Mouse (Mus musculus) lung, embryonic 16.5 days (tissue): ENCODE data around the gene Gm13276. TPM values are rescaled to one million over a fixed set of nuclear protein-coding genes. Genes with fewer than 3 reads are reported as not detected.
"Not testable (repeated sequence)": the region's sequence is repeated elsewhere in the genome, so short reads cannot be mapped to it uniquely, and the experiment has no call there.

Source experiments
- ATAC-seq: fragments of 200-750 bp; cut with Nextera tagmentation; 2 replicates; pipeline ENCODE4 v1.8.0; 2017; ENCODE audit warnings: low read depth, mild to moderate bottlenecking, moderate library complexity
- H3K27ac ChIP-seq: fragments of 300-500 bp; sonication (generic); 2 replicates; pipeline ENCODE4 v1.5.1; 2014; ENCODE audit warnings: mild to moderate bottlenecking, control low read depth, low read length
- H3K27me3 ChIP-seq: fragments of 300-500 bp; sonication (generic); 2 replicates; pipeline ENCODE4 v1.6.1; 2014; ENCODE audit warnings: low read depth, low read length, mixed read lengths; ENCODE audit not compliant: control insufficient read depth, insufficient read depth
- H3K36me3 ChIP-seq: fragments of 300-500 bp; sonication (generic); 2 replicates; pipeline ENCODE4 v1.6.1; 2014; ENCODE audit warnings: low read length; ENCODE audit not compliant: control insufficient read depth, insufficient read depth
- H3K4me1 ChIP-seq: fragments of 300-500 bp; sonication (generic); replicated peaks from 2 replicates; pipeline ENCODE4 v1.6.1; 2014; ENCODE audit warnings: low read length, mixed read lengths; ENCODE audit not compliant: control insufficient read depth, insufficient read depth
- H3K4me2 ChIP-seq: fragments of 300-500 bp; sonication (generic); 2 replicates; pipeline ENCODE4 v1.6.1; 2014; ENCODE audit warnings: low read depth, low read length, control low read depth
- H3K4me3 ChIP-seq: fragments of 300-500 bp; sonication (generic); 2 replicates; pipeline ENCODE4 v1.5.1; 2014; ENCODE audit warnings: mild to moderate bottlenecking, low read length, control low read depth
- H3K9ac ChIP-seq: fragments of 300-500 bp; sonication (generic); 2 replicates; pipeline ENCODE4 v1.6.1; 2014; ENCODE audit warnings: low read length, control low read depth
- H3K9me3 ChIP-seq: fragments of 300-500 bp; sonication (generic); 2 replicates; pipeline ENCODE4 v1.6.1; 2016; ENCODE audit warnings: low read length; ENCODE audit not compliant: control insufficient read depth
- WGBS: fragments of 180-500 bp; shearing (Covaris S2); extraction: QIAGEN DNeasy Blood & Tissue Kit; methylation state at CpG from one replicate; pipeline ENCODE4 v1.1.7; 2014; 5-methylcytosine and 5-hydroxymethylcytosine counted together
- polyA plus RNA-seq: library from polyadenylated mRNA; unstranded; fragments of >200 nt; fragmentation: Nextera tagmentation; extraction: Ambion mirVana; gene quantifications from 2 replicates; pipeline ENCODE4 v1.2.1, GENCODE M21; 2015

Gm13276 gene
- 0.36 and 1.2 TPM in 2 replicates for polyA plus RNA-seq

DNA sequence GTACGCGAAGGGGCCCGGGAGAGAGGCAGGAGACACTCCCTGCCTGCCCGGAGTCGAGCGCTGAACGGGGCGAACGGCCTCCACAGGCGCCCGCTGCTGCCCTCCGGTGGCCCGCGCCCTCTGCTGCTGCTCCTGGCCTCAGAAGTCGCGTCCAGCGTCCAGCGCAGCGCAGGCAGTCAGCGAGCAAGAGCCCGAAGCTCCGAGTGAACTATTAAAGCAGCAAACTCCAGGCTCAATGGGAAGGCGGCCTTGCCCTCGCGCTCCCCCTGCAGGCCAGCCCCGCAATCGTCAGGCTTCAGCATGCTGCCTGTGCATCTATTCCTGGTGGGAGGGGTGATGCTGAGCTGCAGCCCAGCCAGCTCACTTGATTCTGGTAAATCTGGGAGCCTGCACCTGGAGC lies at the start of gene Gm13276:
Gm13276 (plus strand) TSS at position 301 of the 400 bp plus-strand sequence.
- not testable (repeated sequence) for H3K4me2 ChIP-seq, H3K27ac ChIP-seq, ATAC-seq, H3K4me3 ChIP-seq, H3K9me3 ChIP-seq, H3K27me3 ChIP-seq, H3K4me1 ChIP-seq, H3K36me3 ChIP-seq, H3K9ac ChIP-seq
- WGBS = no CpG with 5 or more reads among the region's 27 CpGs

DNA sequence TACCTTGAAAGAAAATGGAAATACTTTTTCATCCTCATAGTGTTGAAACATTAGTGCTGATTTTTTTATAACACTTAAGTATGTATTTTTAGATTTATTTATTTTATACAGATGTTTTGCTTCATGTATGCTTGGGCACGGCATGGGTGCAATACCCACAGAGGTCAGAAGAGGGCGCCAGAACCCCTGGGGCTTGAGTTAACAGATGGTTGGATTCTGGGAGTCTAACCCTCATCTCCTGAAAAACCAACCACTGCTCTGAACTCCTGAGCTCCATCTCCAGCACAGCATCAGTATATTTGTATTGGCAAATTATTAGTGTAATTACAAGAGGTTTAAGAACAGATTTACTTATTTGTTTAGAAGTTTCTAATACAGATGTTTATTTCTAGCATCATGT lies 47.0 kb upstream of the Gm13276 start:
- Histone ChIP-seq H3K4me1 (0 out of 2 replicates have a peak, but pooled peaks cover 5% of the 10 kb centered on the region), H3K4me3 (no peak overlapping the region), H3K36me3 (no peaks in the 10 kb centered on the region), H3K9ac (no peak overlapping the region), H3K27ac (no peak overlapping the region), H3K9me3 (no peaks in the 10 kb centered on the region), H3K4me2 (no peak overlapping the region), H3K27me3 (no peaks in the 10 kb centered on the region)
- ATAC-seq = peak; percentile 57; the same call in 1 of the 2 replicates
- 4% methylated on average over 2 of the region's 2 CpGs for WGBS

DNA sequence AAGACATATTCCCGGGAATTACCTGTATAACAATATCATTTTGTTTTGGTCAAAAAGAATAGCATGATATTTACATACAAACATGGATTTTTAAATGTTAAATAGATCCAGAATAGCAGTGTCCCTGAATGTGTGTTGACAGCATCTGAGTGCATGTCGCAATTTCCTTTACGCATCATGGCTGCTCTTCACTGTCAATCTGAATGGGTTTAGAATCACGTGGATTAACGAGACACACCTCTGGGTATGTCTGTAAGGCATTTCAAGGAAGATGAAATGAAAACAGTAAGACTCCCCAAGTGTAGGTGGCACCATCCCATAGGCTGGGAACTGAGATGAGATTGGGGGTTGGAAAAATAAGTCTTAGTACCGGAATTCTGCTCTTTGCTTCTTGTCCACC lies 46.5 kb upstream of the Gm13276 start:
- no peak for ATAC-seq
- no peak overlapping the region for H3K27ac ChIP-seq
- 81% methylated on average over 6 of the region's 6 CpGs for WGBS

DNA sequence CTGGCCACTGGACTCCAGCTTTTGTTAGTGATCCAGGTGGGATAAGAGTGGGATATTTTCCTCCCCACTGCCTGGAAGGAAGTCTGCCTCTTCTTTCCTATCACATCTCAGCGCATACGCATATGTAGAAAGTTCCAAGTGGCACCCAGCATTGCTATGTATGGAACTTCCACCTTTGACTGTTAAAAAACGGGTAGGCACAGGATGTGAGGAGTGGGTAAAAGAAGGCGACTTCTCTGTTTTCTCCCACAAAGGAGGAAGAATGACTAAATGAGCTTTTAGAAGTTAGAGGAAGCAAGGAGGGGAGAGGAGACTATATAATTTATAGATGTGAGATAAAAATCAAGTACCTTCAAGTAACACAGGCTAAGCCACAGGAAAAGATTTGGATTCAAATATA lies 44.1 kb upstream of the Gm13276 start:
- WGBS = 87% methylated on average over 4 of the region's 4 CpGs
- H3K4me1 ChIP-seq = 0 out of 2 replicates have a peak, but pooled peaks cover 5% of the 10 kb centered on the region
- H3K4me3 ChIP-seq = no peak overlapping the region
- no peak overlapping the region for H3K9ac ChIP-seq
- no peaks in the 10 kb centered on the region for H3K36me3 ChIP-seq
- no peak overlapping the region for H3K4me2 ChIP-seq
- H3K27me3 ChIP-seq = no peaks in the 10 kb centered on the region
- no peak for ATAC-seq
- no peaks in the 10 kb centered on the region for H3K9me3 ChIP-seq
- H3K27ac ChIP-seq = no peak overlapping the region

More for the DNA sequence above, 46.5 kb upstream of the Gm13276 start:
- H3K4me1 ChIP-seq = 0 out of 2 replicates have a peak, but pooled peaks cover 5% of the 10 kb centered on the region
- no peaks in the 10 kb centered on the region for H3K9me3 ChIP-seq
- no peak overlapping the region for H3K9ac ChIP-seq
- no peak overlapping the region for H3K4me3 ChIP-seq
- H3K27me3 ChIP-seq = no peaks in the 10 kb centered on the region
- no peaks in the 10 kb centered on the region for H3K36me3 ChIP-seq
- H3K4me2 ChIP-seq = no peak overlapping the region

DNA sequence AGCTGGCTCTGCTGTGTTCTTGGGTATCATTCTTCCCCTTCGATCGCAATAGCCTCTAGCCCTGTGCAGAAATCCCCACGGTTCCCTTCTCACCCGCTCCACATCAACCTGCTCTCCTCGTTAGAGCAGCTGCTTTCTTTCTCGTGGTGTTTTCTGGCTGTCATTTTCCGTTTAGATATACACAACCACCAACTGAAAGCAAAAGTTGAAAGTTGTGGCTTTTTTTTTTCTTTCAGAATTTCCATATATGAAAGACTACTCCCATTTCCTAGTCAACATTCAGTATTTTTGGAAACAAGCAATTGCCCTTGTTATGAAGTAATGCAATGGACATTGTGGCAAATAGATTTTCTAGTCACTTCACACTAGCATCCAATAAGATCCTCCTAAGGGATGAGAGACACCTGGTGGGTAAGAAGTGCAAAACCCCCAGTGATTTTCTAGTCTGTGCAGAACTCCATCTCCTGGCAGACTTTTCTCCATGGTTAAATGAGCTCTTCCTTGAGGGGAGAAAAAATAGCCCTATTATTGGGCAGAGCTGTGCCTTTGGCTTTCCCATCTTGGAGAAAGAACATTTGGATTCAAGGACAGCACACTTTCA lies 42.6 kb upstream of the Gm13276 start:
- H3K9ac ChIP-seq = no peak overlapping the region
- H3K4me1 ChIP-seq = 0 out of 2 replicates have a peak, but pooled peaks cover 5% of the 10 kb centered on the region
- H3K27me3 ChIP-seq = no peaks in the 10 kb centered on the region
- H3K9me3 ChIP-seq = no peaks in the 10 kb centered on the region
- no peak overlapping the region for H3K4me3 ChIP-seq
- H3K36me3 ChIP-seq = no peaks in the 10 kb centered on the region
- WGBS = 54% methylated on average over 7 of the region's 7 CpGs
- 0 out of 2 replicates have a peak, but pooled peaks have one; percentile 38 for ATAC-seq
- H3K4me2 ChIP-seq = no peak overlapping the region
- peak overlapping the region; percentile 7; the same call in 1 of the 2 replicates for H3K27ac ChIP-seq

DNA sequence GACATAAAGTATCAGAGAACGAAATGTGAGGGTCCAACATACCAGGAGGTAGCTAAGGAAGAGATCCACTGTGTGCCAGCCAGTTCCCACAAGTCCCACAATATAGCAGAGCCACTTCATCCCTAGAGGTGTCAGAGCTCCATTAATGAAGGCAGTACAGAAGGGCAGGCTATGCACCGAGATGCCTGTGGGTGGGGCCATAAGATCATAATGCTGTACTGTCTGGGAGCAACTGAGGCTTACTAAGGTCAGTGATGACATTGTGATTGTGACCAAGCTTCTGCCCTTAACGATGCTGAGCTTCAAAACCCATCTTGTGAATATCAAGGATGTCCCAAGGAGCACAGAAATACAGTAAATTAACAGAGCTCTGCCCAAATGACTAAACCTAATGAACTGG lies 41.3 kb upstream of the Gm13276 start:
- no peaks in the 10 kb centered on the region for H3K36me3 ChIP-seq
- H3K9ac ChIP-seq = no peak overlapping the region
- no peaks in the 10 kb centered on the region for H3K9me3 ChIP-seq
- no peak for ATAC-seq
- H3K27me3 ChIP-seq = no peaks in the 10 kb centered on the region
- H3K4me2 ChIP-seq = no peak overlapping the region
- WGBS = 62% methylated on average over 3 of the region's 3 CpGs
- no peak overlapping the region for H3K4me3 ChIP-seq
- H3K27ac ChIP-seq = no peak overlapping the region
- 0 out of 2 replicates have a peak, but pooled peaks cover 5% of the 10 kb centered on the region for H3K4me1 ChIP-seq

DNA sequence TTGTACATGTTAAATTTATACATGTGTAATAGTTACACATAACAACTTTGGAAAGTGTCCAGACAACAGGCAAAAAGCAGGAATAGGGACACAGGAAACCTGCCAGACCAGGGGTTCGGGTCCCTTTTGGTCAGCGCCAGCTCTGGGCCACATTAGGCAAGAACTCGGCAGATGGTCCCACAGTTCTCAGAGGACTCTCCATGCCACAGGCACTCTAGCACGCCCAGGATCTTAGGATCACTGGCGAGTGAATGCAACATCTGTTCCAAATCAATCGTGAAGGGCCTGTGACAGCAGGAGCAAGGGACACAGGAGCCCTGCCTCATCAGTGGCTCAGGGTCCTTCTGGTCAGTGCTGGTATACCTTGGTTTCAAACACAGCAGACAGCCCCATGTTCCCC lies 35.6 kb upstream of the Gm13276 start:
- 61% methylated on average over 6 of the region's 6 CpGs for WGBS
- ATAC-seq = no peak
- no peak overlapping the region for H3K4me2 ChIP-seq
- no peaks in the 10 kb centered on the region for H3K4me1 ChIP-seq
- no peak overlapping the region for H3K9ac ChIP-seq
- no peaks in the 10 kb centered on the region for H3K36me3 ChIP-seq
- no peaks in the 10 kb centered on the region for H3K9me3 ChIP-seq
- H3K4me3 ChIP-seq = no peak overlapping the region
- H3K27me3 ChIP-seq = no peaks in the 10 kb centered on the region
- H3K27ac ChIP-seq = no peak overlapping the region

DNA sequence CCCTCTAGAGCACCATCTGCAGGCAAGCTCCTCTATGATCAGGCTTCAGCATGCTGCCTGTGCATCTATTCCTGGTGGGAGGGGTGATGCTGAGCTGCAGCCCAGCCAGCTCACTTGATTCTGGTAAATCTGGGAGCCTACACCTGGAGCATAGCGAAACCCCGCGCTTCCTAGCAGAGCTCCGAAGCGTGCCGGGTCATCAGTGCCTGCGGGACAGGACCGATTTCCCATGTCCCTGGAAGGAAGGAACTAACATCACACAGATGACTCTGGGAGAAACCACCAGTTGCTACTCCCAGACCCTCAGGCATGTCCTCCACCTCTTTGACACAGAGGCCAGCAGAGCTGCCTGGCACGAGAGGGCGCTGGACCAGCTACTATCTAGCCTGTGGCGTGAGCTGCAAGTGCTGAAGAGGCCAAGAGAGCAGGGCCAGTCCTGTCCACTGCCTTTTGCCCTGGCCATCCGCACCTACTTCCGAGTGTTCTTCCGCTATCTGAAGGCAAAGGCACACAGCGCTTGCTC lies 30.6 kb upstream of the Gm13276 start, which contains the start of gene Gm13271:
Gm13271 (plus strand) TSS at position 51 of the 523 bp plus-strand sequence.
- not testable (repeated sequence) for H3K9me3 ChIP-seq, H3K4me2 ChIP-seq, H3K36me3 ChIP-seq, H3K4me1 ChIP-seq, ATAC-seq, H3K27me3 ChIP-seq, H3K4me3 ChIP-seq, H3K27ac ChIP-seq, H3K9ac ChIP-seq
- WGBS = 77% methylated on average over 15 of the region's 15 CpGs

DNA sequence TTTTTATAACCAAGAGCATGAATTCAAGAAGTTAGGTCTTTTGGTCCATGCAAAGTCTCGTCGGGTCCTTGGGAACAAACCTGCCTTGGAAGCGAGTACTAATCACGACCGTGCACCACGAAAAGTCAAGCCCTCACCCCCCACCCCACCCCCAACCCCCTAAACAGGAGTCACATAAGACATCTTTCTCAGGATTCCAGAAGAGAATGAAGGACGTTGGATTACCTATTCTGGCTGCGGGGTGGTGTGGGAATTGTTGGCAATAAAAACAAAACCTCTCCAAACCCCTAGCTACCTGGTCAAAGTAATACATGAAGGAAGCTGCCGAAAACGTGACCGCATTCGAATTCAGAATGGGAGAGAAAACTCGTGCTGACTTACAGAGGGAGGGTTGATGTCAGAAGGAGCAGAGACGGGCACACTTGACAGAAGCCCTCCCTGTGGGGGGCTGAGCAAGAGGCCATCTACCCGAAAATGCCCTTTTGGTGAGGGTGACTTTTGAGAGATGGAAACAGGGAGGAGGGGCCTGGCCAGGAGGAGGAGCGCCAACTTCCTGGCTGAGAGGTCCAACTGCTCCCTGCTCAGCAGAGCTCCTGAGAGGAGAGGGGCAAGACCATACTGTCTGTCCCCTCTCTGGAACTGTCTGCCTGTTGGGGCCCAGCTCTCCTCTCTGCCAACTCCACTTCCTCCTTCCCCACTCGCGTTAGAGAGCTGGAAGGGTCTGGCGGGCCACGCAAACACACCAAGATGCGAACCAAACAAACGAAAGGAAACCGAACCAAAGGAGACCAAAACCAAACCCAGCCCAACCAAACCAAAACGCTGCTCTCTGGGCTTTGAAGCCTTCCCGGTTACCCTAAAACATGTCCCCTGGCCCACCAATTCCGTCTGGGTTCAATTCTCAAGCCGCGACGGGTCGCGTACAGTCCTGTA lies 28.7 kb upstream of the Gm13276 start:
- not testable (repeated sequence) for H3K9me3 ChIP-seq, H3K36me3 ChIP-seq, ATAC-seq, H3K27me3 ChIP-seq, H3K4me1 ChIP-seq
- peak overlapping the region; percentile 73 for H3K4me2 ChIP-seq
- peak overlapping the region; percentile 97 for H3K27ac ChIP-seq
- WGBS = 9% methylated on average over 28 of the region's 31 CpGs
- H3K4me3 ChIP-seq = peak overlapping the region; percentile 60
- H3K9ac ChIP-seq = peak overlapping the region; percentile 76
